Mouse (Mus musculus) kidney, adult 2 months (tissue): ENCODE measurements around the gene Dlg2. TPM values are rescaled to one million over a fixed set of nuclear protein-coding genes. Genes with fewer than 3 reads are reported as not detected.

ENCODE experiments used
- DNase-seq: peaks from one replicate; pipeline ENCODE4 v3.0.0; 2021
- H3K27ac ChIP-seq: fragments of 200-500 bp; 2 replicates; pipeline ENCODE4 v1.5.1; 2012; ENCODE audit warnings: low read depth, low read length, control low read depth, inconsistent platforms; ENCODE audit not compliant: insufficient read depth
- H3K27me3 ChIP-seq: fragments of 200-500 bp; replicated peaks from 2 replicates; pipeline ENCODE4 v1.6.1; 2012; ENCODE audit warnings: mild to moderate bottlenecking, moderate library complexity, low read length, inconsistent platforms; ENCODE audit not compliant: control insufficient read depth, insufficient read depth
- H3K36me3 ChIP-seq: fragments of 200-500 bp; 2 replicates; pipeline ENCODE4 v1.6.1; 2012; ENCODE audit warnings: mild to moderate bottlenecking, moderate library complexity, low read length, inconsistent platforms; ENCODE audit not compliant: control insufficient read depth, insufficient read depth
- H3K4me1 ChIP-seq: fragments of 200-500 bp; 2 replicates; pipeline ENCODE4 v1.6.1; 2011; ENCODE audit warnings: low read length; ENCODE audit not compliant: control insufficient read depth, insufficient read depth
- H3K4me3 ChIP-seq: fragments of 200-500 bp; 2 replicates; pipeline ENCODE4 v1.5.1; 2011; ENCODE audit warnings: mild to moderate bottlenecking, low read depth, low read length, control low read depth; ENCODE audit not compliant: insufficient read depth
- CTCF ChIP-seq: fragments of 200-500 bp; conservative IDR thresholded peaks from 2 replicates; pipeline ENCODE4 v1.5.1; 2011; ENCODE audit warnings: low read depth, mild to moderate bottlenecking, control low read depth, low read length, moderate library complexity, mixed read lengths; ENCODE audit not compliant: insufficient read depth, insufficient read length
- POLR2A ChIP-seq: fragments of 200-500 bp; IDR thresholded peaks from one replicate; pipeline ENCODE4 v1.6.1; 2011; ENCODE audit warnings: low read depth, low read length, control low read depth
- WGBS: fragments of 180-500 bp; shearing (Covaris S2); methylation state at CpG from one replicate; pipeline ENCODE4 v1.1.7; 2018; 5-methylcytosine and 5-hydroxymethylcytosine counted together
- polyA plus RNA-seq: library from polyadenylated mRNA; depleted of rRNA; stranded (reverse); fragments of >200 nt; gene quantifications from 2 replicates; pipeline ENCODE4 v1.2.3, GENCODE M21; 2012

Gene Dlg2
- polyA plus RNA-seq, 1 experiment = 2.1 TPM

GRCm38 (mm10) chr7:92367111-92367510 lies 1890.6 kb downstream of the Dlg2 start:
- Histone ChIP-seq H3K36me3 (no peaks in the 10 kb centered on the region), H3K27me3 (no peaks in the 10 kb centered on the region), H3K4me3 (no peak overlapping the region), H3K4me1 (no peaks in the 10 kb centered on the region), H3K27ac (no peak overlapping the region)
- TF ChIP-seq POLR2A = no peak
- no peak for TF ChIP-seq CTCF
- no peak for DNase-seq
- 78% methylated on average over 1 of the region's 1 CpGs for WGBS

- Histone ChIP-seq H3K4me3 (no peak overlapping the region), H3K27ac (no peak overlapping the region), H3K27me3 (no peaks in the 10 kb centered on the region; the same call in 1 of the 2 replicates), H3K36me3 (no peaks in the 10 kb centered on the region), H3K4me1 (no peaks in the 10 kb centered on the region)
- DNase-seq = no peak
- TF ChIP-seq POLR2A (no peak), CTCF (no peak)
These were observed 1894.0 kb downstream of the Dlg2 start for GRCm38 (mm10) chr7:92370521-92370920.

GRCm38 (mm10) chr7:92371638-92372037 lies 1895.2 kb downstream of the Dlg2 start:
- H3K4me1 ChIP-seq = no peaks in the 10 kb centered on the region
- no peak overlapping the region for H3K4me3 ChIP-seq
- no peaks in the 10 kb centered on the region; the same call in 1 of the 2 replicates for H3K27me3 ChIP-seq
- H3K36me3 ChIP-seq = no peaks in the 10 kb centered on the region
- WGBS = 60% methylated on average over 4 of the region's 4 CpGs
- H3K27ac ChIP-seq = no peak overlapping the region
- DNase-seq = no peak
- no peak for TF ChIP-seq POLR2A
- no peak for TF ChIP-seq CTCF

GRCm38 (mm10) chr7:92373863-92374357 lies 1897.4 kb downstream of the Dlg2 start:
- TF ChIP-seq CTCF (no peak), POLR2A (no peak)
- no peak overlapping the region for H3K27ac ChIP-seq
- DNase-seq = no peak
- no peaks in the 10 kb centered on the region; the same call in 1 of the 2 replicates for H3K27me3 ChIP-seq
- WGBS = 85% methylated on average over 5 of the region's 5 CpGs
- H3K36me3 ChIP-seq = no peaks in the 10 kb centered on the region
- no peak overlapping the region for H3K4me3 ChIP-seq
- no peaks in the 10 kb centered on the region for H3K4me1 ChIP-seq

GRCm38 (mm10) chr7:92383913-92384484 lies 1907.5 kb downstream of the Dlg2 start:
- Histone ChIP-seq H3K4me1 (no peaks in the 10 kb centered on the region), H3K4me3 (no peak overlapping the region), H3K27me3 (no peaks in the 10 kb centered on the region), H3K27ac (no peak overlapping the region), H3K36me3 (no peaks in the 10 kb centered on the region)
- DNase-seq = no peak
- TF ChIP-seq CTCF (no peak), POLR2A (no peak)
- 76% methylated on average over 5 of the region's 5 CpGs for WGBS

- DNase-seq = no peak
- WGBS = 80% methylated on average over 6 of the region's 6 CpGs
- TF ChIP-seq CTCF = no peak
- TF ChIP-seq POLR2A = no peak
- Histone ChIP-seq H3K27me3 (no peaks in the 10 kb centered on the region), H3K36me3 (no peaks in the 10 kb centered on the region), H3K4me3 (no peak overlapping the region), H3K4me1 (no peaks in the 10 kb centered on the region), H3K27ac (no peak overlapping the region)
These were observed 1915.7 kb downstream of the Dlg2 start for GRCm38 (mm10) chr7:92392052-92392640.

- no peak for TF ChIP-seq POLR2A
- no peak for TF ChIP-seq CTCF
- DNase-seq = no peak
- Histone ChIP-seq H3K4me1 (no peaks in the 10 kb centered on the region), H3K4me3 (no peak overlapping the region), H3K27ac (no peak overlapping the region), H3K36me3 (no peaks in the 10 kb centered on the region), H3K27me3 (no peaks in the 10 kb centered on the region)
- 68% methylated on average over 1 of the region's 1 CpGs for WGBS
These were observed 1920.3 kb downstream of the Dlg2 start for GRCm38 (mm10) chr7:92396783-92397182.

GRCm38 (mm10) chr7:92398841-92399240 lies 1922.4 kb downstream of the Dlg2 start:
- Histone ChIP-seq H3K4me3 (no peak overlapping the region), H3K4me1 (no peaks in the 10 kb centered on the region), H3K27me3 (no peaks in the 10 kb centered on the region), H3K36me3 (no peaks in the 10 kb centered on the region), H3K27ac (no peak overlapping the region)
- WGBS = 84% methylated on average over 1 of the region's 1 CpGs
- DNase-seq = no peak
- TF ChIP-seq POLR2A (no peak), CTCF (no peak)
